Mouse (Mus musculus): ENCODE measurements at regions not wholly inside any gene's neighbourhood (a gene's known extent, or its start where the extent isn't known, plus 50 kb on each side); places are given as distances from the start of the nearest gene placed in this dataset.

DNA sequence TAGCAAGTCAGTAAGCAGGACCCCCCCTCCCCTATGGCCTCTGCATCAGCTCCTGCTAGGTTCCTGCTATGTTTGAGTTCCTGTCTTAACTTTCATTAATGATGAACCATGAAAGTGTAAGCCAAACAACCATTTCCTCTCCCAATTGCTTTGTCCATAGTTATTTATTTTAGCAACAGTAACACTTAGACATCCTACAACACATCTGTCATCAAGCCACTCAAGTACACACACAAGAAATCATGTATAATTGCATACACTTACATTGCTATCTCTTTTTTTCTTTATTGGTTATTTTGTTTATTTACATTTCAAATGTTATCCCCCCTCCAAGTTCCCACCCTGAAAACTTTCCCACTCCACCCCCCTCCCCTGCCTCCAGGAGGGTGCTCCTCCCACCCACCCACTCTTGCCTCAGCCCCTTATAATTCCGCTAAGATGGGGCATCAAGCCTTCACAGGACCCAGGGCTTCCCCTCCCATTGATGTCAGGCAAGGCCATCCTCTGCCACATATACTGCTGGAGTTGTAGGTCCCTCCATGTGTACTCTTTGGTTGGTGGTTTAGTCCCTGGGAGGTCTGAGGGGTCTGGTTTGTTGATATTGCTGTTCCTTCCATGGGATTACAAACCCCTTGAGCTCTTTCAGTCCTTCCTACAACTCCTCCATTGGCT, 310.9 kb upstream of the Ccnh start:
- DNase-seq, result no peak

- no peak for DNase-seq
Measured at GRCm38 (mm10) chr13:84905347-84905981, 283.7 kb upstream of the Ccnh start.

- no peak for DNase-seq
Measured at GRCm38 (mm10) chr13:84905994-84906393, 283.2 kb upstream of the Ccnh start.

- DNase-seq, result no peak
Measured at GRCm38 (mm10) chr13:84931271-84931670, 257.9 kb upstream of the Ccnh start.

GRCm38 (mm10) chr13:84935610-84936009, 253.6 kb upstream of the Ccnh start:
- DNase-seq, result no peak

DNA sequence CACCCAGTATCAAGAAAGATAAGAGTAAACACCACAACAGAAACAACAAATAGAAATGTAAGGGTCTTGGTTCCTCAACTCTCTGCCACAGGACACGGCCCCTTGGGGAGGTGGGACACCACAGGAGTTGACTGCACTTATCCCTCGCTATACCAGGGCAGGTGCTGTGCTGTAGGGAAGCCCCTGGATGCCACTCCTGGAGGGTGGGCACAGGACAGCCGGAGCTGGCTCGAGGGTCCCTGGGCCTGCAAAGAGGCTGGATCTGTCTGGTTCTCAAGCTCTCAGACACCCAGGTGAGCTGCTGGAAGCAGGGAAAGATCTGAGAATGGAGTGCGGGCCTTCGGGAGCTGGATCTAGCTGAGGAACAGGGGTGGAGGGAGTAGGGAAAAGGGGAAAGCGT, 249.5 kb upstream of the Ccnh start:
- DNase-seq, result no peak

DNA sequence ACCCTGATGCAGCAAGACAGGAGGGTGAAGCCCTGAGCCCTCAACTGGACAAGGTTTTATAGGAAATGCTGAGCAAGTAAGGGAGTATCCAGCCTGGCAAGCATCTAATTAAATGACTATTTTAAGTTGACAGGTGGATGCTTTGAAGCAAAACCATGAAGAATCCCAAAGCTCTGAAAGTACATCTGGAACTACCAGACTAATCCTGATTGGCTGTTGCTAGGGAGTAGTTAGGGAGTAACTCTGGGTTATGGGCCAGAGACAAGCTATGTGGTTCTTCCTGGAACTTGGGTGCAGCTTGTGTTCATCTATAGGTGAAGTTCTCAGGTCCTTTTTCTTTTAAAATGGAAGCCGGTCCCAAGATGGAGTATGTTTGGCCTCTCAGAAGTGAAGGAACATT, 248.3 kb upstream of the Ccnh start:
- no peak for DNase-seq

- peak; percentile 46 for DNase-seq
Measured at GRCm38 (mm10) chr13:84950873-84951272, 238.3 kb upstream of the Ccnh start.

GRCm38 (mm10) chr13:84953161-84953560, 236.0 kb upstream of the Ccnh start:
- DNase-seq, result no peak

GRCm38 (mm10) chr13:84953760-84954159, 235.4 kb upstream of the Ccnh start:
- DNase-seq, result no peak

DNA sequence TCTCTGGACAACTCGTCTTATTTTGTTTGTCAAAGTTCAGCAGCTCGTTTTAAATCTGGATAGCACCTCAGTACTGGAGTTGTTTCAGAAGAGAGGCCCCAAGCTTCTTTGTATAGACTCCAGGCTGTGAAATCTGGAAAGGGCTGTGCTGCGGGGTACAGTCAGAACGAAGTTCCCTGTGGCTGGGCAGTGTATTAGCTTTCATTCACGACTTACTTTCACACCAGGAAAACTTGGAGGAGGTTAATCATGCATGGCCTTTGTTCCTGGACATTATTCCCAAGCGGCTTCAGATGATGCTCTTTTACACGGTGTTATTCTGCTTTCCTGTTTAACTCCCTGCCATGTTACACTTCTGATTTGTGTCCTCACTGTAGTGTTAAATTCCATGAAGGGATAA, 220.3 kb upstream of the Ccnh start:
- DNase-seq, result no peak
